ENCODE assay signal across 8 mouse cellular contexts in the genomic region with DNA sequence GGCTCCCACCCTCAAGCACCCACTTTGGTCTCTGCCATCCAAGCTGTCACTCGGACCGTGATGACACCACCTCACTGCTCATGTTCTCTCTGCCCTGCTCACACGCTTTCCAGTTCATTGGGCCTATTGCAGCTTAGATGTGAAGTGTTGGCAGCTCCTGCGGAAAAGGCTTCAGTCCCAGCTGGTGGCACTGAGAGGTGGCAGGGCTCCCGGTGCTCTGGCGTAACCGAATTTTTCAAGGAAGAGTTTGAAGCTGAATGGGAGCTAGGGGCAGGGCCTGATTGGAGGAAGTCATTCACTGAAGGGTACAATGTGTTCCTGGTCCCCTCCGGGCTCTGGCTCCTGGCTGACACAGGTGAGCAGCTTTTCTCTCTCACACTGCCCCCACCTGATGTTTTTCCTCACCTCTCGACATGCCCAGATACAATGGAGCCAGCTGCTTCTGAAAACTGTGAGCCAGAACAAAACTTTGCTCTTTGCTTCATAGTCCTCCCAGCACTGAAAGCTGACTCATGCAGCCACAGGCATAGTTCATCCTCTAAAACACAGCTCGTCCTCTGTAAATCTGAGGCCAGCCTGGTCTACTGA.
A peak's percentile ranks its signal among the peaks of the same experiment; 100 is the strongest.
DNase-seq lines count a peak whose midpoint lies in the region; ATAC-seq lines count a peak whose summit lies in the region.

No protein-coding gene starts in this region.

- DNase-seq in frontal cortex, postnatal 14 days (ENCODE audit: low spot score in 2 of 2) = no peak
- DNase-seq in kidney, postnatal 36 days = peak; percentile 38 to 48
- no peak for DNase-seq in kidney, postnatal 14 days
- DNase-seq in right cerebral cortex, postnatal 4 days = peak; percentile 28
- DNase-seq in right cerebral cortex, postnatal 14 days = no peak
- DNase-seq in skeletal muscle tissue, adult 2 months (ENCODE audit: low read depth, low spot score) = peak; percentile 56
- no peak for DNase-seq in B cell, adult 2 months

- ATAC-seq in frontal cortex, adult (ENCODE audit: low TSS enrichment) = peak; percentile 81

Comparison
In these comparisons a context has a peak if more than half of its experiments do, and no peak if none do; other contexts are left out.
1. DNase-seq: peak in kidney, postnatal 36 days (2 of 2), right cerebral cortex, postnatal 4 days (single experiment) and skeletal muscle tissue, adult 2 months (single experiment); none in frontal cortex, postnatal 14 days (0 of 2), kidney, postnatal 14 days (single experiment), right cerebral cortex, postnatal 14 days (single experiment) and B cell, adult 2 months (0 of 2).